Mouse (Mus musculus): ENCODE measurements around the gene Foxd1.

- TF ChIP-seq CTCF (IDR thresholded peaks at IDR 0.05; ENCODE audit: low read depth) (peak; percentile 68), EP300 (optimal IDR thresholded peaks at IDR 0.05) (no peak)
Observed at GRCm38 (mm10) chr13:98332106-98332505, 21.9 kb upstream of the Foxd1 start.

Measured in stomach, postnatal 0 days (tissue).